Comparison of ENCODE assay signal across 16 mouse cellular contexts in genomic region chr10:95517656-95518055, GRCm38 (mm10).
"Had no signal": no experiment of that assay in that cellular context is flagged by ENCODE, and none has a peak within 500 bp of the region (broad histone marks: within the 10 kb centered on the region; RNA-seq: fewer than 3 reads in every experiment).

No protein-coding gene starts in this region.

- ATAC-seq: midbrain, embryonic 13.5 days; midbrain, embryonic 16.5 days had no signal

- H3K4me2 ChIP-seq: limb, embryonic 12.5 days; limb, embryonic 15.5 days; lung, embryonic 15.5 days; midbrain, embryonic 13.5 days had no signal

- H3K27ac ChIP-seq: limb, embryonic 12.5 days; limb, embryonic 15.5 days; lung, embryonic 15.5 days; midbrain, embryonic 10.5 days; midbrain, embryonic 13.5 days had no signal

- H3K27me3 ChIP-seq: limb, embryonic 12.5 days; limb, embryonic 15.5 days; lung, embryonic 15.5 days; megakaryocyte, embryonic 14.5 days; midbrain, embryonic 13.5 days had no signal

- H3K36me3 ChIP-seq: lung, embryonic 15.5 days had no signal

- H3K4me3 ChIP-seq: limb, embryonic 12.5 days; limb, embryonic 15.5 days; lung, embryonic 15.5 days; megakaryocyte, embryonic 14.5 days; midbrain, embryonic 10.5 days; midbrain, embryonic 13.5 days had no signal

- H3K9ac ChIP-seq: limb, embryonic 12.5 days; limb, embryonic 15.5 days; lung, embryonic 15.5 days; midbrain, embryonic 13.5 days had no signal

- H3K9me3 ChIP-seq: limb, embryonic 12.5 days; limb, embryonic 15.5 days; lung, embryonic 15.5 days; megakaryocyte, embryonic 14.5 days; midbrain, embryonic 13.5 days had no signal

- DNase-seq: kidney, adult 11 months; kidney, adult 8-10 months; kidney, postnatal 14 days; kidney, postnatal 4 days; left cerebral cortex, postnatal 4 days; lung, adult 18-20 months; lung, postnatal 10 days; lung, postnatal 36 days; thymus, postnatal 36 days had no signal
